Mouse (Mus musculus): ENCODE results near the gene Zp3.

Zp3 gene

GRCm38 (mm10) chr5:135979904-135980303, at the start of gene Zp3:
Zp3 (plus strand) TSS chr5:135980099.
- DNase-seq (ENCODE audit: low read depth, low spot score): no peak

- no peak for DNase-seq (ENCODE audit: low read depth, low spot score)
Measured at GRCm38 (mm10) chr5:135931526-135931925, 48.4 kb upstream of the Zp3 start.

- DNase-seq (ENCODE audit: low read depth, low spot score): no peak
Measured at GRCm38 (mm10) chr5:135932359-135932758, 47.5 kb upstream of the Zp3 start.

- DNase-seq (ENCODE audit: low read depth, low spot score): no peak
Measured at GRCm38 (mm10) chr5:135933222-135933899, 46.5 kb upstream of the Zp3 start.

- peak; percentile 86 for DNase-seq (ENCODE audit: low read depth, low spot score)
Measured at GRCm38 (mm10) chr5:135933900-135934441, 45.9 kb upstream of the Zp3 start.

- peak; percentile 98 for DNase-seq (ENCODE audit: low read depth, low spot score)
Measured at GRCm38 (mm10) chr5:135934481-135935175, 45.3 kb upstream of the Zp3 start, which contains the start of gene Ywhag. Ywhag (minus strand) TSS chr5:135934616.

- no peak for DNase-seq (ENCODE audit: low read depth, low spot score)
Measured at GRCm38 (mm10) chr5:135935176-135935523, 44.7 kb upstream of the Zp3 start.

- DNase-seq (ENCODE audit: low read depth, low spot score): no peak
Measured at GRCm38 (mm10) chr5:135935641-135936190, 44.2 kb upstream of the Zp3 start.

- no peak for DNase-seq (ENCODE audit: low read depth, low spot score)
Measured at GRCm38 (mm10) chr5:135940587-135940986, 39.3 kb upstream of the Zp3 start.

- DNase-seq (ENCODE audit: low read depth, low spot score): no peak
Measured at GRCm38 (mm10) chr5:135942710-135943109, 37.2 kb upstream of the Zp3 start.

GRCm38 (mm10) chr5:135945916-135946408, 33.9 kb upstream of the Zp3 start:
- DNase-seq (ENCODE audit: low read depth, low spot score): no peak

GRCm38 (mm10) chr5:135946621-135947020, 33.3 kb upstream of the Zp3 start:
- DNase-seq (ENCODE audit: low read depth, low spot score): no peak

- DNase-seq (ENCODE audit: low read depth, low spot score): no peak
Measured at GRCm38 (mm10) chr5:135950710-135951412, 29.0 kb upstream of the Zp3 start.

GRCm38 (mm10) chr5:135951660-135952059, 28.2 kb upstream of the Zp3 start:
- DNase-seq (ENCODE audit: low read depth, low spot score): no peak

GRCm38 (mm10) chr5:135952830-135953229, 27.1 kb upstream of the Zp3 start:
- DNase-seq (ENCODE audit: low read depth, low spot score): no peak

- DNase-seq (ENCODE audit: low read depth, low spot score): peak; percentile 71
Measured at GRCm38 (mm10) chr5:135956300-135957206, 23.3 kb upstream of the Zp3 start.

GRCm38 (mm10) chr5:135957207-135957974, 22.5 kb upstream of the Zp3 start:
- DNase-seq (ENCODE audit: low read depth, low spot score): peak; percentile 99

GRCm38 (mm10) chr5:135958367-135958766, 21.5 kb upstream of the Zp3 start:
- no peak for DNase-seq (ENCODE audit: low read depth, low spot score)

- no peak for DNase-seq (ENCODE audit: low read depth, low spot score)
Measured at GRCm38 (mm10) chr5:135959911-135960310, 20.0 kb upstream of the Zp3 start.
